Mouse (Mus musculus) forebrain, embryonic 11.5 days (tissue): Measurements from ENCODE around the gene Camk2g. TPM values are rescaled to one million over a fixed set of nuclear protein-coding genes. Genes with fewer than 3 reads are reported as not detected.

Source experiments
- ATAC-seq: fragments of 200-750 bp; cut with Nextera tagmentation; replicated peaks from 2 replicates; pipeline ENCODE4 v1.8.0; 2017; ENCODE audit warnings: moderate TSS enrichment; ENCODE audit not compliant: low FRiP score
- DNase-seq: peaks from one replicate; pipeline ENCODE4 v3.0.0-alpha.2; 2017; ENCODE audit warnings: low spot score
- H3K27ac ChIP-seq: fragments of 300-500 bp; sonication (generic); 2 replicates; pipeline ENCODE4 v1.5.1; 2014; ENCODE audit warnings: low read depth, low read length
- H3K27me3 ChIP-seq: fragments of 300-500 bp; sonication (generic); 2 replicates; pipeline ENCODE4 v1.6.1; 2014; ENCODE audit warnings: mild to moderate bottlenecking, low read length, mixed read lengths; ENCODE audit not compliant: control insufficient read depth, insufficient read depth
- H3K36me3 ChIP-seq: fragments of 300-500 bp; sonication (generic); 2 replicates; pipeline ENCODE4 v1.6.1; 2014; ENCODE audit warnings: mild to moderate bottlenecking, low read length, moderate library complexity, mixed read lengths; ENCODE audit not compliant: control insufficient read depth, insufficient read depth
- H3K4me1 ChIP-seq: fragments of 300-500 bp; sonication (generic); replicated peaks from 2 replicates; pipeline ENCODE4 v1.6.1; 2014; ENCODE audit warnings: low read length, mixed read lengths; ENCODE audit not compliant: control insufficient read depth, insufficient read depth
- H3K4me2 ChIP-seq: fragments of 300-500 bp; sonication (generic); 2 replicates; pipeline ENCODE4 v1.6.1; 2014; ENCODE audit warnings: low read depth, mild to moderate bottlenecking, low read length, moderate library complexity, mixed read lengths; ENCODE audit not compliant: severe bottlenecking
- H3K4me3 ChIP-seq: fragments of 300-500 bp; sonication (generic); 2 replicates; pipeline ENCODE4 v1.5.1; 2014; ENCODE audit warnings: low read depth, low read length
- H3K9ac ChIP-seq: fragments of 300-500 bp; sonication (generic); 2 replicates; pipeline ENCODE4 v1.6.1; 2014; ENCODE audit warnings: low read length
- H3K9me3 ChIP-seq: fragments of 300-500 bp; sonication (generic); 2 replicates; pipeline ENCODE4 v1.6.1; 2016; ENCODE audit warnings: low read length, mixed read lengths; ENCODE audit not compliant: control insufficient read depth
- WGBS: fragments of 180-500 bp; shearing (Covaris S2); extraction: QIAGEN DNeasy Blood & Tissue Kit; methylation state at CpG from one replicate; pipeline ENCODE4 v1.1.7; 2014; 5-methylcytosine and 5-hydroxymethylcytosine counted together
- polyA plus RNA-seq: library from polyadenylated mRNA; unstranded; fragments of >200 nt; fragmentation: Nextera tagmentation; extraction: Ambion mirVana; gene quantifications from 2 replicates; pipeline ENCODE4 v1.2.1, GENCODE M21; 2014

The Camk2g gene
- polyA plus RNA-seq, 1 experiment from 2014 or later, result 46.8 TPM

GRCm38 (mm10) chr14:20772808-20773207, 21.1 kb downstream of the Camk2g start:
- Histone ChIP-seq H3K9me3 (no peaks in the 10 kb centered on the region), H3K36me3 (no peaks in the 10 kb centered on the region; the same call in 1 of the 2 replicates), H3K27me3 (no peaks in the 10 kb centered on the region), H3K9ac (no peak overlapping the region), H3K4me2 (no peak overlapping the region), H3K4me1 (peaks cover 2% of the 10 kb centered on the region; the same call in 1 of the 2 replicates), H3K4me3 (no peak overlapping the region), H3K27ac (no peak overlapping the region)
- DNase-seq, result no peak
- ATAC-seq, result no peak
- 82% methylated on average over 6 of the region's 6 CpGs for WGBS

DNA sequence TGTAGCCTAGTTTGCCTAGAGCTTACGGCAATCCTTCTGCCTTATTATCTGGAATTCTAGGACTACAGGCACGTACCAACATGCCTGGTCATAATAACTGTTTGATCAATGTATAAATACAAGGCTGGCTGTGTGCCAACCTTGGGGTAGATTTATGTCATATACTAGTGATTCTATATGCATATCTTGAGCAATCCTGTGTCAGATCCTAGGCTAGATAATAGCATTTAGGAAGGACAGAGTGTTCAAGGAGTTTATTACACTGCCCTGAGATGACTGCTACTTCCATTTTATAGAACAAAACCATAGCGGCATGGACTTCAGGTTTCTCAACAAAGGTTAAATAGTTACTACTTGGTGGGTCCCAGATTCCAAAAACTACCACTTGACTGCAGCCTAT, 21.9 kb downstream of the Camk2g start:
- no peak overlapping the region for H3K27ac ChIP-seq
- no peaks in the 10 kb centered on the region; the same call in 1 of the 2 replicates for H3K36me3 ChIP-seq
- ATAC-seq, result no peak
- 97% methylated on average over 3 of the region's 3 CpGs for WGBS
- no peaks in the 10 kb centered on the region for H3K9me3 ChIP-seq
- H3K4me1 ChIP-seq, result peaks cover 2% of the 10 kb centered on the region; the same call in 1 of the 2 replicates
- H3K9ac ChIP-seq, result no peak overlapping the region
- no peak overlapping the region for H3K4me3 ChIP-seq
- DNase-seq, result no peak
- H3K27me3 ChIP-seq, result no peaks in the 10 kb centered on the region
- no peak overlapping the region for H3K4me2 ChIP-seq

GRCm38 (mm10) chr14:20768581-20768980, 25.3 kb downstream of the Camk2g start:
- H3K9me3 ChIP-seq, result no peaks in the 10 kb centered on the region
- no peak overlapping the region for H3K4me3 ChIP-seq
- no peaks in the 10 kb centered on the region for H3K27me3 ChIP-seq
- no peaks in the 10 kb centered on the region for H3K4me1 ChIP-seq
- 87% methylated on average over 5 of the region's 5 CpGs for WGBS
- ATAC-seq (no peak), DNase-seq (no peak)
- no peak overlapping the region for H3K4me2 ChIP-seq
- no peaks in the 10 kb centered on the region; the same call in 1 of the 2 replicates for H3K36me3 ChIP-seq
- no peak overlapping the region for H3K27ac ChIP-seq
- no peak overlapping the region for H3K9ac ChIP-seq

- Histone ChIP-seq H3K4me3 (no peak overlapping the region), H3K9ac (no peak overlapping the region), H3K4me1 (no peaks in the 10 kb centered on the region), H3K27ac (no peak overlapping the region), H3K9me3 (no peaks in the 10 kb centered on the region), H3K36me3 (no peaks in the 10 kb centered on the region; the same call in none of the 2 replicates), H3K4me2 (no peak overlapping the region), H3K27me3 (no peaks in the 10 kb centered on the region)
- no peak for ATAC-seq
- DNase-seq, result no peak
- 92% methylated on average over 7 of the region's 7 CpGs for WGBS
Measured at GRCm38 (mm10) chr14:20767936-20768335, 26.0 kb downstream of the Camk2g start.

GRCm38 (mm10) chr14:20765642-20766258, 28.1 kb downstream of the Camk2g start:
- 31% methylated on average over 12 of the region's 12 CpGs for WGBS
- no peak overlapping the region for H3K9ac ChIP-seq

DNA sequence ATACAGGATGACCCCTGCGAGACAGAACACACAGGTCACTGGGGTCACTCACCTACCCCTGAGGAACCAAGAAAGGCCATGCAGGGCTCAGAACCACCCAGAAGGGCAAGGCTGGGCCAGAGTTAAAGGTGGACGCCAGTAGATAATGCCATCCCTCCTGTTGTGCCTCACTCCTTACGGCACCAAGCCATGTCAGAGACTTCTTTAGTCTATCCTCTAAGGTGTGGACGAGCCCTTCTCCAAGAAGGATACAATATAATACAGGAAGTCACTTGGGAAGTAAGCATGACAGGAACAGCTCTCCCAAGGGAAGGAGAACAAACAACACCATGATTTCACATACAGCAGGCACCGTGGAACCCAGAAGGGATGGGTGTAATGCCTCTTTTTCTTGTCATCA, 28.9 kb downstream of the Camk2g start:
- Histone ChIP-seq H3K27me3 (no peaks in the 10 kb centered on the region), H3K4me3 (no peak overlapping the region), H3K27ac (no peak overlapping the region), H3K4me2 (no peak overlapping the region), H3K9me3 (no peaks in the 10 kb centered on the region), H3K4me1 (no peaks in the 10 kb centered on the region), H3K9ac (no peak overlapping the region), H3K36me3 (no peaks in the 10 kb centered on the region; the same call in none of the 2 replicates)
- no peak for ATAC-seq
- WGBS, result 85% methylated on average over 5 of the region's 5 CpGs
- DNase-seq, result no peak

More at GRCm38 (mm10) chr14:20765642-20766258, 28.1 kb downstream of the Camk2g start:
- H3K36me3 ChIP-seq, result no peaks in the 10 kb centered on the region; the same call in none of the 2 replicates
- H3K27me3 ChIP-seq, result no peaks in the 10 kb centered on the region
- peak; percentile 91 for DNase-seq
- H3K27ac ChIP-seq, result no peak overlapping the region
- H3K4me1 ChIP-seq, result no peaks in the 10 kb centered on the region
- H3K9me3 ChIP-seq, result no peaks in the 10 kb centered on the region
- H3K4me3 ChIP-seq, result no peak overlapping the region
- ATAC-seq, result no peak
- no peak overlapping the region for H3K4me2 ChIP-seq

DNA sequence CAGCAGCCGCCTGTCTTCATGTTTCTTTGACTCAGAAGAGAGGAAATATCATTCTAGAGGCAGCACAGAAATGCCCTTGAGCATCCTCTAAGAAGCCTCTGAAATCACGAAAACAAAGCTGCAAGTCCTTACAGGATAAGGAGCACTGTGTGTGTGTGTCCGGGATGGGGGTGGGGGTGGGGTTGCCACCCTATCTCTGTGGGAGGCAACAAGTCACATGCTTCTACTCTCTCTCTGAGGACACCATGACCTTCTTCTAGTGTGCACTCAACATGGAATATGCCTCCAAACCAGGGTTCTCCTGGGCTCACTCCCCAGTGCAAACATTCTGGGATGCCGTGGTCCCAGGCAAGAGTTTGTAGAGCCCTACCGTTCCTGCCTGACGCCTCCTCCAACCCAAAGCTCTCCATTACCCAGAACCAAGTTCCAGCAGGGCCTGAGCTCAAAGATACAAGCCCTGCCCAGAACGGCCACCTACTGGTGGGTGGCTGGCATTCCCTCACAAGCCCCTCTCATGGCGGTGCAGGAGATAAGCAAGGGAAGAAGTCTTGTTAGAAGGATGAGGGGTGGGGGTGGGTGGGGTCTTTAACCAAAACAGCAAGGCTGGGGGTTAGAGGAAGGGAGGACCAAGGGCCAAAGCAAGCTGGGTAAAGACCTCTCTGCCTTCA, 35.0 kb downstream of the Camk2g start:
- 78% methylated on average over 8 of the region's 8 CpGs for WGBS
- Histone ChIP-seq H3K4me3 (no peak overlapping the region), H3K4me1 (no peaks in the 10 kb centered on the region), H3K36me3 (peaks cover 3% of the 10 kb centered on the region), H3K9ac (no peak overlapping the region), H3K27ac (no peak overlapping the region), H3K4me2 (no peak overlapping the region), H3K9me3 (no peaks in the 10 kb centered on the region), H3K27me3 (no peaks in the 10 kb centered on the region)
- DNase-seq (no peak), ATAC-seq (no peak)

DNA sequence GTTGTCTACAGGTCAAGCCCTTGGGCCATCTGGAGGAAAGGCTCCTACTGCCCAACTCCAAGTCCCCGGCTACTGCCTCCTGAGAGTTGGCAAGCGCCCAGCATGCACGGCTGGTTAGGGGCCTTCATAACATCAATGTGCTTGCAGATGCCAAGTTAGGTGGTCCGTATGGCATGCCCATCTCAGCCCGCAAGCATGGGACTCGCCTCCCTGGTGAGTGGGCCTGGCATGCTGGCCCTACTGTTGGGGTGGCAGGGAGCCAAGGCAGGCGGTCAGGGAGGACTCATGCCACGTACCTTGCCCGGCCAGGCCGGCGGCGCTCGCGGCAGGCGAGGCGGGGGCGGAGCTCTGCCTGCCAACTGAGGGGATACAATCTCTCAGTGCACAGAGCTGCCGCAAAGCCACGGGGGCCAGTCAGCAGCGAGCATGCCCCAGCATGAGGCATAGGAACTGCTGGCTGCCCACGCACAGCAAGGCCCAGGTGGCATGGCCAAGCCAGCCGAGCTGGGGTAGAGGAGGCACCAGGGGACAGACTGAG, 36.4 kb downstream of the Camk2g start:
- Histone ChIP-seq H3K4me3 (no peak overlapping the region), H3K9ac (no peak overlapping the region), H3K36me3 (peaks cover 3% of the 10 kb centered on the region; the same call in 1 of the 2 replicates), H3K27ac (no peak overlapping the region), H3K4me1 (no peaks in the 10 kb centered on the region), H3K27me3 (no peaks in the 10 kb centered on the region), H3K4me2 (no peak overlapping the region), H3K9me3 (no peaks in the 10 kb centered on the region)
- 94% methylated on average over 22 of the region's 22 CpGs for WGBS
- DNase-seq, result no peak
- ATAC-seq, result no peak
